ENCODE assay signal across 8 mouse cellular contexts in the genomic region with DNA sequence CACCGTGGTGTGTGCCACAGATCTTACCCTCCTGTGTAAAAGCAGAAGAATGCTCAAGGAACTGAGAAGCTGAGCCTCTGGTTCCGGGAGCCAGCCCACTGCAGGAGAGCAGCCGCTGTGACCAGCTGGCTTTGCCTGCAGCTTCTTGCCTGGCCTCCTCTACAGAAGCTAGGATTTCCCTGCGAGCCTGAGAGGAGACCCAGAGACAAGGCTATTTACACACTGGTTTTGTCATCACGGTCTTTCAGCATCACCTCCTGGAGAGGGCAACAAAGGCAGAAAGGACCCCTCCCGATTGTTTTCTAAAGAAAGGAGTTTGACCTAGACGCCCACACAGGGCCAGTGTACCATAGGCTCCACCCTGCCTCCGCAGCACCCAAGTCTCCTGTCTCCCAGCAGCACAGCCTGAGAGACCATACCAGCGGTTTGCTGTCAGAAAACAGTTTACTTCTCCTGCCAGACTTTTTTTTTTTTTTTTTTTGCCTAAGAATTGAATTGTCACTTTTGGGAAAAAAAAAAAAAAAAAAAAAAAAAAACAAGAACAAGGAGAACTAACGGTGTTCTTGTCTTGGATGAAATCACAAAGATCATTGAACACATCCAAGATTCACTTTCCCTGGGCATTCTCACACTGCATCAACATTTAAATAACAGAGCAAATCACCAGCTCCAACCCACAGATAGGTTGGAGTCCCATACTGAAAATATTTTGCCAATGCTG.
A peak's percentile ranks its signal among the peaks of the same experiment; 100 is the strongest.
DNase-seq lines count a peak whose midpoint lies in the region; ATAC-seq and TF ChIP-seq lines count a peak whose summit lies in the region.

No protein-coding gene starts in this region.

- H3K4me1 ChIP-seq in kidney, embryonic 16.5 days (ENCODE audit: insufficient read depth, low read length): peaks cover 24% of the 10 kb centered on the region
- peaks cover 50% of the 10 kb centered on the region for H3K4me1 ChIP-seq in forebrain, embryonic 12.5 days
- peaks cover 26% of the 10 kb centered on the region for H3K4me1 ChIP-seq in limb, embryonic 10.5 days
- peaks cover 2% of the 10 kb centered on the region; the same call in 1 of the 2 replicates for H3K4me1 ChIP-seq in midbrain, postnatal 0 days (ENCODE audit: insufficient read depth, low read length)

- H3K4me2 ChIP-seq in kidney, embryonic 16.5 days (replicated peaks; ENCODE audit: low read depth, low read length): peak overlapping the region; percentile 43
- H3K4me2 ChIP-seq in forebrain, embryonic 12.5 days: peak overlapping the region; percentile 54
- peak overlapping the region; percentile 47 for H3K4me2 ChIP-seq in midbrain, postnatal 0 days (ENCODE audit: low read depth, low read length, poor library complexity, severe bottlenecking)

- H3K9me3 ChIP-seq in kidney, embryonic 16.5 days (ENCODE audit: low read length): no peaks in the 10 kb centered on the region
- no peaks in the 10 kb centered on the region for H3K9me3 ChIP-seq in forebrain, embryonic 12.5 days
- H3K9me3 ChIP-seq in limb, embryonic 10.5 days (replicated peaks): no peaks in the 10 kb centered on the region
- no peaks in the 10 kb centered on the region for H3K9me3 ChIP-seq in midbrain, postnatal 0 days (ENCODE audit: low read length)

- 0 out of 2 replicates have a peak overlapping the region, but pooled peaks have one; percentile 43 for H3K27ac ChIP-seq in kidney, embryonic 16.5 days (ENCODE audit: low read length)
- H3K27ac ChIP-seq in forebrain, embryonic 12.5 days: peak overlapping the region; percentile 81
- H3K27ac ChIP-seq in limb, embryonic 10.5 days: peak overlapping the region; percentile 0; the same call in 1 of the 2 replicates
- peak overlapping the region; percentile 55; the same call in 1 of the 2 replicates for H3K27ac ChIP-seq in midbrain, postnatal 0 days (ENCODE audit: low read depth, low read length)

- no peaks in the 10 kb centered on the region for H3K36me3 ChIP-seq in kidney, embryonic 16.5 days (ENCODE audit: insufficient read depth, low read length)
- no peaks in the 10 kb centered on the region for H3K36me3 ChIP-seq in forebrain, embryonic 12.5 days (replicated peaks)
- no peaks in the 10 kb centered on the region for H3K36me3 ChIP-seq in limb, embryonic 10.5 days
- no peaks in the 10 kb centered on the region for H3K36me3 ChIP-seq in midbrain, postnatal 0 days (ENCODE audit: insufficient read depth, low read length)

- H3K9ac ChIP-seq in kidney, embryonic 16.5 days (replicated peaks; ENCODE audit: low read length): 0 out of 2 replicates have a peak overlapping the region, but pooled peaks have one; percentile 28
- peak overlapping the region; percentile 59 for H3K9ac ChIP-seq in forebrain, embryonic 12.5 days
- H3K9ac ChIP-seq in midbrain, postnatal 0 days (replicated peaks; ENCODE audit: low read length, poor library complexity, severe bottlenecking): 0 out of 2 replicates have a peak overlapping the region, but pooled peaks have one; percentile 1

- DNase-seq in kidney, adult 8-10 months: no peak
- peak; percentile 73 for DNase-seq in brain, embryonic 14.5 days (ENCODE audit: low read depth)
- DNase-seq in limb, embryonic 10.5 days (ENCODE audit: low spot score): peak; percentile 53
- peak; percentile 67 for DNase-seq in midbrain, postnatal 0 days (ENCODE audit: low spot score)
- no peak for DNase-seq in testis, postnatal 14 days (ENCODE audit: low spot score)
- DNase-seq in spleen, postnatal 4 days (ENCODE audit: low spot score in 2 of 2): no peak

- no peaks in the 10 kb centered on the region for H3K27me3 ChIP-seq in kidney, embryonic 16.5 days (ENCODE audit: insufficient read depth, low read length)
- H3K27me3 ChIP-seq in forebrain, embryonic 12.5 days: no peaks in the 10 kb centered on the region
- peaks cover 12% of the 10 kb centered on the region; the same call in 1 of the 2 replicates for H3K27me3 ChIP-seq in limb, embryonic 10.5 days (ENCODE audit: low read depth, poor library complexity, severe bottlenecking)
- no peaks in the 10 kb centered on the region for H3K27me3 ChIP-seq in midbrain, postnatal 0 days (ENCODE audit: insufficient read depth, low read length)

- 7% methylated on average over 10 of the region's 10 CpGs for WGBS in kidney, embryonic 16.5 days
- WGBS in forebrain, embryonic 12.5 days: 0% methylated on average over 10 of the region's 10 CpGs
- WGBS in limb, embryonic 10.5 days: 5% methylated on average over 10 of the region's 10 CpGs
- WGBS in midbrain, postnatal 0 days: 4% methylated on average over 10 of the region's 10 CpGs

- TF ChIP-seq CTCF in brain, embryonic 14.5 days (IDR thresholded peaks at IDR 0.05; ENCODE audit: borderline replicate concordance, extremely low read depth, insufficient read depth, insufficient read length): no peak
- no peak for TF ChIP-seq CTCF in midbrain, postnatal 0 days (IDR thresholded peaks at IDR 0.05)

- H3K4me3 ChIP-seq in kidney, embryonic 16.5 days (ENCODE audit: low read length): peak overlapping the region; percentile 29
- peak overlapping the region; percentile 31 for H3K4me3 ChIP-seq in forebrain, embryonic 12.5 days (replicated peaks)
- peak overlapping the region; percentile 34 for H3K4me3 ChIP-seq in limb, embryonic 10.5 days
- peak overlapping the region; percentile 13 for H3K4me3 ChIP-seq in midbrain, postnatal 0 days (ENCODE audit: low read depth, low read length)

- no peak for TF ChIP-seq POLR2A in brain, embryonic 14.5 days (IDR thresholded peaks at IDR 0.05; ENCODE audit: borderline replicate concordance, extremely low read depth, insufficient read depth, insufficient read length, poor library complexity, severe bottlenecking)

- peak; percentile 82 for ATAC-seq in kidney, embryonic 16.5 days (ENCODE audit: low FRiP score, low TSS enrichment)
- ATAC-seq in forebrain, embryonic 12.5 days (ENCODE audit: low FRiP score): peak; percentile 67
- 0 out of 2 replicates have a peak, but pooled peaks have one; percentile 55 for ATAC-seq in midbrain, postnatal 0 days (ENCODE audit: low FRiP score)

Comparison
In these comparisons a context has a peak if more than half of its experiments do, and no peak if none do; other contexts are left out.
1. H3K27ac ChIP-seq: peak in every context shown above with its lines; median percentile 81 in forebrain, embryonic 12.5 days; 55 in midbrain, postnatal 0 days; 43 in kidney, embryonic 16.5 days; 0 in limb, embryonic 10.5 days.
2. H3K9ac ChIP-seq: peak in every context shown above with its lines; median percentile 59 in forebrain, embryonic 12.5 days; 28 in kidney, embryonic 16.5 days; 1 in midbrain, postnatal 0 days.
3. DNase-seq: peak in brain, embryonic 14.5 days (single experiment), limb, embryonic 10.5 days (single experiment) and midbrain, postnatal 0 days (single experiment); none in kidney, adult 8-10 months (0 of 2), testis, postnatal 14 days (single experiment) and spleen, postnatal 4 days (0 of 2).
4. Peak in every context shown above with its lines, with median percentiles within 50 percentile points of each other: ATAC-seq, H3K4me2 ChIP-seq and H3K4me3 ChIP-seq.